Mouse (Mus musculus) right cerebral cortex, postnatal 25 days (tissue): ENCODE results near the gene Pxdn.

ENCODE experiments used
- DNase-seq: peaks from one replicate; pipeline ENCODE4 v3.0.0; 2022

Pxdn gene

DNA sequence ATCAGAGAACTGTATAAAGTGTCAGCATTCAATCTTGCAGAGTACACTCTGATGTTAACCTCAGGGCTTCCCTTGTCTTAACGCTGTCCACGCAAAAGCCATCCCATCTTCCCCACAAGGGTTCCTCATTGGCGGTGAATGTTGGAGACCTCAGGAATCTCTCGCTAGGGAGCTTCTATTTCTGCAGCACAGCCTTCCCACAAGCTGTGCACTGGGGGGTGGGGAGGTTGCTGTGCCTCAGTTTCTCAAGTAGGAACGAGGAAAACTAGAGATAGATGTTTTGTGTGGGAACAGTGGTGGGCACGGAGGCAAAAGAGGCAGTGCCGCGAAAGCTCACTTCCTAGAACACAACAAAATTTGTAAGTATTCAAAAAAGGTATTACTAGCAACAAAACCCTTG lies at the start of gene Pxdn:
Gene Pxdn (plus strand): TSS at position 301 of the 400 bp plus-strand sequence.
- DNase-seq: no peak

DNA sequence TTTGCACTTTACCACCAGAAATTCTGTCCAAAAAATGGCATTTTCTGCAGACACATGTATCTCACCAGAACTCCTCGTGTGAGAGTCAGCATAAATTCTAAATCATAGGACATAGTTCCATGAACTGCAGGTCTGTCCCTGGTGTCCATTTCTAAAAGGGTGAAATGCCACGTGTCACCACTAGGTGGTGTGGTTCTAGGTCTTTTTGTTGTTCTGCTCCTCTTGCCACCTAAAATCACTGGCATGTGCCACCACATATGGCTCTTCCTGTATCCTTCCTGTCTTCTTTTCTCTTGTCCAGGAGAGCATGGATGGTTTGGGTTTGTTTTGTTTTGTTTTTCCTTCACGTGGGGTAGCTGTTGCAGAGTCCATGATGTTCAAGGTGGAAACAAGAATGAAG lies 42.7 kb upstream of the Pxdn start:
- DNase-seq: no peak

DNA sequence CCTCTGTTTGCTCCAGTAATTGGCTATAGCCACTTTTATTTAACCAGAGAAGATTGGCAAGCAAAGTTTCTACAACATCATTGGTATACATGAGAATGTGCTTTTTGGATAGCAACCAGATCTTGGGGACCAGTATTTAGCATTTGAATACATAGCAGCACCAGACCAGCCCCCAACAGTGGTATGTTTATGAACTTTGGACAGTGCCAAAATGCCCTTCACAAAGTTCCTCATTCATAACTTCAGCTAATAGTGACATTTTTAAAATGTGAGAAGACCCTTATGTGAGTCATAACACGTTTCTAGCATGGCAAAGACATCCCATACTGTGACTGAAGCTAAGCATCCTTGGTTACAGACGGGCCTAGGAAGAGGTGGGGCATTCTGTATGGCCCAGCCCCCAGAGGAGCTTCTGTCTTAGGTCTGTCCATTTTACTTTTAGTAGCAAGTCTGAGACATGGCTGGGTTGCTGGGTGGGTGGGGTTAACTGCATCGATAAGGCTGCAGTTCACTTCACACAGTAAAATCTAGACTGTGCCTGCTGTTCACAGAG lies 39.8 kb upstream of the Pxdn start:
- DNase-seq: no peak

DNA sequence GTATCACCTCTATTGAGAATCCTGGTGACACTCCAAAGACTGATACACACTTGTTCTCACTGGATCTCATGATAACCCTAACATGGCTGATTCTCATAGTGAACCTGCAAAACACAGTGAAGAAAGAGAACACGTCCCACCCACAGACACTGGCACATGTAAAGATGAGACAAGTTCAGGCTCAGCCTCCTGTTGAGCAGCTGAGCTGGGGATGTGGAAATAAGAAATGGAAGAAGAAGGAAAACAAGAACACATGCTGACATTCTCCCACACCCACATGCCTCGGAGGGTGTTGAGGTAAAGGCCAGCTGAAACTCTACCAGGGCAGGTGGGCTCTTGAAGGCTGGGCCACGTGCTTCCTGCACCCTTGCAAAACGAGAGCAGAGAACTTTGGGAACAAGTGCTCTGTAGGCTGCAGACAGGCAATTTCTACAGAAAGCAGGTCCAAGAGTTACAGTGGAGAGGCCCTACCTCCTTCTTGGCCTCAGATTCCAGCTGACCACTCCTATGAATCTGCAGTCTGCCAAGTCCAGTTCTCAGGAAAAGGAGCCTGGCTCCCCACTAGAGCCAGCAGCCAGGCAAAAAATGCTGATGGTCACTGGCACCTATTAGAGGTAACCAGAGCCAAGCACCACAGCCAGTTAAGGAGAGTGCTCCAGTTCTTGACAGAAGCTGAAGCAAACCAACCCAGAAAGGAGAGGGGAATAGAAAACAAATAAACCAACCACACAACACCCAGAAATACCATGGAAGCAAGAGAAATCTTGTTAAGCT lies 33.1 kb upstream of the Pxdn start:
- DNase-seq: peak; percentile 29

DNA sequence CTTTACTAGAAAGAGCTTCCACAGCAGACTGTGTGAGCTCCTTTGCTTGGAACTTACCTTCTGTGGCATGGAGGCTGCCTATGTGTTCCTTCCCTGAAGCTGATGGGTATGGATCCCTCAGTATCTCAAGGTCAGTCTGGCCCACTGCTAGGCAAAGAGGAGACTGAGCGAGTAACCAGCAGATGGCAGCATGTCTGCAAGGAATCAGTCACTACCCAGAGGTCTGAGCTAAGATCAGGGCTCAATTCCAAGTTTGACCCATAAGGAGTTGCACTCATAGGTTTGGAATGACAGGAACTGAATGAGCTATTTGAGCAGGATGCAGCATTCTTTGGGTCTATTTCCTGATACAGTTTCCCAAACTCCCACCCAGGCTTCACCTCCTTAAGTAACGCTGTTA lies 30.4 kb upstream of the Pxdn start:
- peak; percentile 27 for DNase-seq

DNA sequence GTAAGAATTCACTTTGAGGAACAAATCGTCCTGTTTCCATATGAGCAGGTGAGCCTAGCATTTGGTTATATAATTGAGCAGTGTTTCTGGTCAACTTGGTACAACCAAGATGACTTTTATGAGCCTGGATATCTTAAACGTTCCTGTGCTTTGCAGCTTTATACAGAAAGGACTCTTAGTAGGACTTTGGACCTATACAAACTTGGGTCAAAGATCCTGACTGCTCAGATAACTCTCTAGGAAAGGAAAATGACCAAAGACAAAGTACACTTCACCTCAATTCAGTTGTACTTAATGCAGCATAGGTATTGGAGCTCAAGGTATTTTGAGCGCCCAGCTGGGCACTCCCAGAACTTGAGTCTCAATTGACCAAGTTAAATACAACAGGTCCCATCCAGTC lies 21.3 kb upstream of the Pxdn start:
- no peak for DNase-seq

DNA sequence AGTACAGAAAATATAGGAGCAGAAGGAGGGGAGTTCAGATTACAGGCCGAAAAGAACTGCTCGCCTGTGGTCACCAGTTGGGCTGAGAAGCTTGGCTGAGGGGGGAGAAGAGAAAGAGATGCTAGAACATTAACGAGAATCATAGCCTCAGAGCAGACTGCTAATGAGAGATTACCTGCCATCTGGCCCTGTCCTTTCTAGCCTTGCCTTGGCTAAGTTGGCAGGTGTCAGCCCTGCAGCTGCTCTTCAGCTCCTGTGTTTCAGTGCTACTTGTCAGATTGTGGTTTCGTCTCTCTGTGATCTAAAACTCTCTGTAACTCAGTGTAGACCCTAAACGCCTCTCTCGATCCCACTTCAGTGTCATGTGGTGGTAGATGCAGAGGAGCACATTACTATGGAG lies 20.6 kb upstream of the Pxdn start:
- DNase-seq: no peak

DNA sequence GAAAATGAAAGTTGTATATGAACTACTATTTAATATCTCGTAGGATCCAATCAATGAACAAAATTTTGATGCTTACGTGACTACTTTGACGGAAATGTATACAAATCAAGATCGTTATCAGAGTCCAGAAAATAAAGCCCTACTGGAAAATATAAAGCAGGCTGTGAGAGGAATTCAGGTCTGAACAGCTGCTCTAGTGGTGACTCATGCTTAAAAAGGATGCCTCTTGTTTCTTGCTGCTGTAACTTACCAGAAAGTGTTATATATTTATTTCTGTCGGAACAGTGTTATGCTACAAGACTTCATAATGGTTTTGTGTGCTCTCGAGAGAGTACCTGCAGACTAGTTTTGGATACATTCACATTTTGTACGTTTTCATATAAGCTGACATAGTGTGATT lies 17.1 kb upstream of the Pxdn start:
- no peak for DNase-seq

DNA sequence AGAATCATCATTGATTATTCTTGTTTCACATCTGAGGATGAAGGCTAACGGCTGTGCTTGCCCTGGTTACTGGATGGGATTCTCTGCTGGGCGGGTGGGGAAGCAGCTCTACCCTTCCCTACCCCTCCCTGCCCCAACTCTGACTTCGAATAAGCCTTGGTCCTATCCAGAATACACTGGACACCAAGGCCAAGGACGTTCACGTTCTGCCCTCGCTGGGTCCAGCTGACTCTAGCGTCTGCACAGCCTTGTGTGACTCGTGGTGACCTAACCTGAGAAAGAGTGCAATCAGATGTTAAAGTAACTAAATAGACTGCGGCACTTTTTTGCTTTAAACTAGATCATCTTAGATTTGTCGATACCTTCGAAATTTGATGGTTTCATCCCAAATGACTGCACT lies 15.9 kb upstream of the Pxdn start:
- no peak for DNase-seq

DNA sequence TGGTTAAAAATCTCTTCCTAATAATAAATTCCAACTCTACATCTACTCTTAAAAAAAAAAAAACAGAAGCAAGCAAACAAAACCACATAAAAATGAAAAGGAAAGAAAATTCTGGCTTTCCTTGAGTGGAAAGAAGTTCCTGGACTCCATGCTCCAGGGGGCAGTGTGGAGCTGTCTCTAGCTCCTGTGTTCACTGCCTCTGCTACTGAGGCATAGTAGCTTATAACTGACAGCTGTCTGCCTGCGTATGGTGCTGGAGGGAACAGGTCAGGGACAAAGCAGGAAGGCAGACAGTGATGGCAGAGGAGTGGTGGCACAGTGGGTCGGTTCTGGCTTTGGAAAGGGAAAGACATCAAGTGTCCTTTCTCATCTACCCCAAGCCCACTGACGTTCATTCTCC lies 10.5 kb upstream of the Pxdn start:
- no peak for DNase-seq

DNA sequence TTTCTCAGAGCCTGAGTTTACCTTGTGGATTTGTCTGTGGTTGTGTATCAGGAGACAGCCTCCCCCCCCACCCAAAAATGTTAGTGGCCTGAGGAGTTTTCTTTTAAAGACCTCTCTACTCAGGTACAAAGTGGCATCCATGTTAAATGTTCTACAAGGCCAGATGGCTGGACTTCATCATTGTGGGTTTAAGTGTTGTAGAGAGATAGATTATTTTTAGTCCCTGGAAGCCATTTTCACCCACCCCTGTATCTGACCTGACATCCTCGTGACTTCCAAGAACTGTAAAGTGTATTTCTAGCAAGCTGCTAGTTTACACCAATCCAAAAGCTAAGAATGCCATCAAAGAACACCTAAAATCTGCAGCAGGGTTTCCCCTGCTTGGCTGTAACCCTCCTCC lies 6.8 kb upstream of the Pxdn start:
- DNase-seq: no peak

DNA sequence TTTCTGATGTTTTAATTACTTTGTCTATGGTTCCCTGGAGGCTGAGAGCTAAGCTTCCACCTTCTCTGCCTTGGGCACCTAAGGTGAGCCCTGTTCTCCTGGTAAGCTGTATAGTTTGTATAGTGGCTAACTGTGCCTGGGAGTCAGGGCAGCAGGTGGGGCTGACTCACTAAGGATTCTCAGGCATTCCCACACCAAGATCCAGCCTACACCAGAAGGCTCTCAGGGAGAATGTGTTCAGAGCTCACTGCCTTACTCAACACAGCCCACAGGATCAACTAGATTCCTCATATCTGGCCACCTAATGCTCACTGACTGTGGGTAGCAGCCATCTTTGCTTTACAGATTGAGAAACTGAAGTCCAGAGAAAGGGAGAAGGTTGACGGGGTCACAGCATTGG lies 4.5 kb upstream of the Pxdn start:
- DNase-seq: no peak

DNA sequence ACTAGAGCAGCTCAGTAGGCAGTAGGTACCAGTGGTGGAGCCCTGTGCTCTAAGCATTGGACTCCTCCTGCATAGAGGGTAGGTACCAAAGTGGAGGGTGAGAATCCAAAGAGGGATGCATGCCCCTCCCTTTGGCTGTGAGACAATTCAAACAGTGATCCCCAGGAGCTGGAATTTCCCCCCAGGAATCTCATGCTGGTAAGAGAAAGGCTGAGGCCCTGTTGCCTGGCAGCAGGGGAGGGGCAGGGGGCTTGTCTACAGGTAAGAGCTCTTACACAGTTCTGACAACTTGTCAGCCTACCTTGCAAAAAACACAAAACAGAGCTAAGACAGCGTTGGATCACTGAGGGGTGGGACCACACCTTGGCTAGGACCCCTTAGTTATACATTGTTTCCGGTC lies 3.9 kb upstream of the Pxdn start:
- DNase-seq: no peak

DNA sequence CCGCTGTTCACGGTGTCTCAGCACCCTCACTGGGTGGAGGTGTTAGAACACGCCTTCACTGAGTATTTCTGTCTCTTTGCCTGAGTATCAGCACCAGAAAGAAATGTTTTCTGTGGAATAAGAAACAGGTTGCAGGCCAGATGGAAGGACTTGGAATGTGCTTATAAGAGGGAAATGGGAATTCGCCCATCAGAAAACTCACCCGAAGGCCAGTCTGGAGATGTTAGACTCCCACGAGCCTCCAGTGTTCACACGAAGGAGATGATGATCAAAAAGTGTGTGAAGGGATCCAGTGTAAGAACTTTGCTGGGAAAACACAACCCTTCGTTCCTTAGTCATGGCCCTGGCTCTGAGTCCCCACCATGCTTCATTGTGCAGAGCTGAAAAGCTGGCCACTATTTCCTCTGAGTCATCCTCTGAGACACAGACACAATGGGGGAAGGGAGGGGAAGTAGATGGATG lies 3.3 kb upstream of the Pxdn start:
- DNase-seq: peak; percentile 70

DNA sequence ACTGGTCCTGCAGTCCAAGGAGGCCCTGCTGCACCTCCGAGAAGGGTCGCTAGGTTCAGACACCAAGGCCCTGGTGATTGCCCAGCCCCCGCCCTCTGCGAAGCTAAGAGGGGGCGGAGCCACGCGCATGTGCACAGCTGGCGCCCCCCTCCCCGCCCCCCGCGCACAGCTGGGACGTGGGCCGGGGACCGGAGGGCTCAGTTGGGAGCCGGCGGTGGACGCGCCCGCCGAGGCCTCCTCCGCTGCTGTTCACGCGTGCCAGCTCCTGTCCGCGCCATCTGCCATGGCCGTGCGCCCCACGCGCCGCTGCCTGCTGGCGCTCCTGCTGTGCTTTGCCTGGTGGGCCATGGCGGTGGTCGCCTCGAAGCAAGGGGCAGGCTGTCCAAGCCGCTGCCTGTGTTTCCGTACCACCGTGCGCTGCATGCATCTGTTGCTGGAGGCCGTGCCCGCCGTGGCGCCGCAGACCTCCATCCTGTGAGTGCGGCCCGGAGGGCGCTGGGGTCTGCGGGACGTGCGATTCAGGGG lies 505 bp downstream of the Pxdn start:
- peak; percentile 75 for DNase-seq

DNA sequence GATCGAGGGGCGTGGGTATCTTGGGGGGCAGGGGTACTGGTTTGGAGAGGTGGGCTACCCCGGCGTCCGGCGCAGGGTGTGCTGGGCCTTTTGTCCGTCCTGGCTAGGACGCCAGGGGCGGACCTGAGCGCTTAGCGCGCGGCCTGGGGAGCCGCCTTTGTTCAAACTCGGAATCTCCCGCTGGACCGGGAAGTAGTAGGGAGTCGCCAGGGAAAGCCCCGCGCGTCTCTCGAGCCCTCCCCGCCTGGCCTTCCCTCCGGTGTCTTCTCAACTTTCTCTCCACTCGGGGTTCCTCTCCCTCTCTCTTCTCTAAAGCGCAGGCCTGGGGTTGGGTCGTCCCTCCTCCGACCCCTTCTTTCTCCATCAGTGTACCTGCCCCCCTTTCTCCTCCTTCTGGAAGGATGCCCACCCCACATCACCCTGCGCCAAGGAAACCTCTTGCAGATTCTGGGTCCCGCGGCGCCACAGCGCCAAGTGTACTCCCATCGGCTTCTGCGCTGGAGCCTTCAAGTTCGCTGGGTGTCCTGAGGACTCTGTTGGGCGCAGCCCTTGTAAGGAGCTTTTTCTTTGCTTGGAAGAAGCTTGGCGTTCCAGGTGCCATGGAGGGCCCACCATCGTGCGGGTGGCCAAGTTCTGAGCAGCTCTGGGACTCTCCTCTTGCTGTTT lies 1.1 kb downstream of the Pxdn start:
- peak; percentile 58 for DNase-seq

DNA sequence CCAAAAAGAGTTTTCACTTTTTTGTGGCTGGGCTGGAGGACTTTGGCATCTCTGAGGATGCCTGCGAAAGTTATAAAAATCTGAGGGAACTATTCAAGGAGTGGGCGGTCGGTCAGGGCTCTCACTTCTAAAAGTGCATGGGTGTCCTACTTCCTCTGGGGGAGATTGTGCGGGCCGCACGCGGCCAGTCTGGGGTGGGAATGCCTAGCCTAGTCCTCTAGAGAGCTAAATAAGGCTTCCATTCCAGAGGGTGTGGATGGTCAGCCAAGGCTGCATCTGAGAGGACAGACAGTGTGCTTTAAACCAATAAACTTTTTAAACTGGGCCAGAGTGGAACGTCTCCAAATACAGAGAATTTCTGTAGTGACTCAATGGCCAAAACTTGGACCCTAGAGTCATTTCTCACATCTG lies 1.9 kb downstream of the Pxdn start:
- no peak for DNase-seq

DNA sequence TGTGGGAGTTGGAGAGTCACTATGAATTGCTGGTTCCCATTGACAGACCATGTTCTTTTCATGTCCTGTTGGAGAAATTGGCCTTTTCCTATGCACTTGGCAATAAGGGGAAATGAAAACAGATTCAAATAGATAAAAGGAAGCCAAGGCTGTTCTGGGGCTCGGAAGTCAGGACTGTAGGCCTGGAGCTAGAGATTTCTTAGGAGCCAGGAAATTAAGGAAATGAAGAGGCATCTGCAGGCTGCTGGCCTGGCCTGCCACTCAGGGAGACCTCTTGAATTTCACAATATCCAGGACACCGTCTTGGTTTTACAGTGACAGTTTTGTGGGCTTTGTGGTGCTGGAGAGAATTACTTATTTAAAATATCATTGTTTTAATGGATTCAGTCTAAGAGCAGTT lies 5.0 kb downstream of the Pxdn start:
- DNase-seq: no peak

DNA sequence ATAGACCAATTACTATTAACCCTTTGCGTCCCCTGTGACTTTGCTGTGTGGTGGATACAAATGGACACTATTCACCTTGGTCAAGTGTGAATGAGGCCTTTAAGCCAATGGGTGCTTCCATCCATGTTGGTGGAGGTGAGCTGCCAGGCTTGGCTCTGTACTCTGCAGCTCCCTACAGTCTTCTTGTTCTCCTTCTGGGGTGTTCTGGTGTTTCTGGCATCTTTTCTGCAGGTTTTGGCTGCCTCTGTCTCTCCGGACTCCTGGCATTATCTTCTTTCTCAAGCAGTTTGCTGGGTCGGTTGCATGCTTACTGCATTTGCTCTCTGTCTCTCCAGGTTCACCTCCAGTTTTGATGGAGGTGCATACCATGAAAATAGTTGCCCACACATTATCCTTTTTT lies 7.2 kb downstream of the Pxdn start:
- DNase-seq: no peak

DNA sequence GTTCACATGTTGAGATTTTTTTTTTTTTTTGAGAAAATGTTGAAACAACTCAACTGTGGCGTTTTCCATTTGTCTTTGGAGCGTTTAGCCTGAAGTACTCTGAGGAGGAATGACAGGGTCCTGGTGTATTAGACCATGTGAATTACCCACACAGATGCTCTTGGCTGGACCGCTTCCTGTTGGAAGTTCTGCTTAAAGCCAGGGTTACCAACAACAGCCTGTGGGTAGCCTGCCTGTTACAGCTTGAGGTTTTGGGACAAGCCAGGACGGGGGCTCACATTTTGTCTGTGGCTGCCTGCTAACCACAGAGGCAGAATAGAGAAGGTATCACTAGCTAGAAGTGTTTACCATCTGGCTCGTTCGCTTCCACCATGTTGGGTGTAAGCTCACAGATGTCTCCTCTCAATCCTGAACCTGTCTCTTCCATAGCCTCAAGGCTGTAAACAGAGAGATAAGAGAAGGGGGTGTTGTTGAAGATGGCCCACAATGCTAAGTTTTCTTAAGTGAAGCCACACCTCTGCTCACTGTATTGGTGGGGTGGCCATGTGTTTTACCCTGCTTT lies 7.9 kb downstream of the Pxdn start:
- DNase-seq: no peak

DNA sequence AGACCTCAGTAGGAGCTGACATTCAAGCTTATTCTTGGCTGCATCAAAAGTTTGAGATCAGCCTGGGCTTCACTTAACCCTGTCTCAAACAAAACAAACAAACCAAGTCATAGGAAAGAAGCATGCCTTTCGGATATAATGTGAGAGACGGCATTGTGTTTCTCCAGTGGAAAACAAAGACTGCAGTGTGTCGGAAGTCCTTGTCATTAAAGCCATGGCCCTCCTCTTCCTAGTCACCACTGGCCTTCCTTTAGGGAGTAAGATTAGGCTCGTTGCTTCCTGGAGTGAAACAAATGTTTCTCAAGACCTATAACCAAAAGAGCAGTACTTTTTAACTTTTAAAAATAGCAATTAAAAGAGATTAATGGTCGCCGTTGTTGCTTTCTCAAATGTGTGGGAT lies 13.6 kb downstream of the Pxdn start:
- DNase-seq: no peak

DNA sequence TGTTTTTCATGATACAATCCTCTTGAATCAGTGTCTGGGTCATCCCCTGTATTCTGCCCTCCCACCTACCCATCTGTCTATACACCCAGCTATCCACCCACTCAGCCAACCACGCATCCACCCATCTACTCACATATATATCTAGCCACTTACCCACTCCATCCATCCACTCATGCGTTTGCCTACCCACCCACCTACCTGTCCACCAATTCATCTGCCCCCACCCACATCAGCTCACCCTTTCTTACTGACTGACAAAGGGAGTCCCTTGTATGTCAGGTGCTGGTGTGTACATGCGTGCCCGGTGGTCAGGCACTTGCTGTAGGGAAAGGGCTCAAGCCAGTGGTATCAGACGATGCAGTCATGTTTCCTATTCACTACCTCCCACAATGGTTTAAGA lies 14.1 kb downstream of the Pxdn start:
- no peak for DNase-seq

DNA sequence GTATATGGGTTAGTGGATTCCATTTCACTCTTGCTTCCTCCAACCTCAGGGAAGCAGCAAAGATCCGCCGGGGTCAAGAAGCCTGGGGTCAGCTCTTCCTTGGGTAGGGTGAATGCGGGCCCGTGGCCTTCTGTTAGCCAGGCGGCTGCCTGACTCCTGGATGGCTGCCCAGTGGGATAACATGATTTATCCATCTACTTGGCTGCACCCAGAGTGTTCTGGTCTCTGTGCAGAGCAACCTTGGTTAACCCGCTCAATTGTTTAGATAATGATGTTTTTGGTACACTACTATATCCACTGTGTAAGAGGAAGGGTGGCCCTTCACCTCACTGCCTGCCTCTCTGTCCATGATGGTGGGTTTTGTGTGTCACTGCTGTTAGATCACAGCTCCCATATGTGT lies 14.7 kb downstream of the Pxdn start:
- DNase-seq: no peak

DNA sequence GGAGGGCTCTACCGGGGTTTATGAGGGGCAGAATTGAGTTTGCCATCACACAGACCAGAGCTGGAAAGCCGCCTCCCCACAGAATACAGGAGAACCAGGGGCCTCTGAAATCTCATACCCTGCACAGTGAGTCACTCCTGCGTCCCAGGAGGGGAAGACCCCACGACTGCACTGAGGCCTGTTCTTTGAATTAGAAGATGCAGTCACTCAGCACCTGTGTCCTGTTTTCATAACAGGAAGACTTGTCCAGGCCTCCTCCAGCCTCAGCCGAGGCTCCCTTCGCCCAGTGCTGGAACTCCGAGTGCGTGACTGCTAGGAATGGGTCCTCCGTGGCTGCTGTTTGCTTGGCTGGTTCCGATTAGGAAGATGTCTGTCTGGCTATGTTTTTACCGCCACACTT lies 16.6 kb downstream of the Pxdn start:
- DNase-seq: no peak
